Mouse (Mus musculus) intestine, embryonic 14.5 days (tissue): ENCODE data around the gene Slc35e3. TPM values are rescaled to one million over a fixed set of nuclear protein-coding genes. Genes with fewer than 3 reads are reported as not detected.
"Not testable (repeated sequence)": the region's sequence is repeated elsewhere in the genome, so short reads cannot be mapped to it uniquely, and the experiment has no call there.

ENCODE experiments used
- ATAC-seq: fragments of 200-750 bp; cut with Nextera tagmentation; replicated peaks from 2 replicates; pipeline ENCODE4 v1.8.0; 2017; ENCODE audit warnings: low read depth, moderate number of reproducible peaks, moderate TSS enrichment, moderate library complexity; ENCODE audit not compliant: low FRiP score, low TSS enrichment
- DNase-seq: peaks from one replicate; pipeline ENCODE4 v3.0.0-alpha.2; 2018; ENCODE audit warnings: low spot score
- H3K27ac ChIP-seq: fragments of 300-500 bp; sonication (generic); 2 replicates; pipeline ENCODE4 v1.5.1; 2014; ENCODE audit warnings: low read depth, mild to moderate bottlenecking, control low read depth
- H3K27me3 ChIP-seq: fragments of 300-500 bp; sonication (generic); replicated peaks from 2 replicates; pipeline ENCODE4 v1.6.1; 2014; ENCODE audit warnings: low read length, control low read depth; ENCODE audit not compliant: control insufficient read depth, insufficient read depth
- H3K36me3 ChIP-seq: fragments of 300-500 bp; sonication (generic); 2 replicates; pipeline ENCODE4 v1.6.1; 2014; ENCODE audit warnings: low read length, control low read depth; ENCODE audit not compliant: control insufficient read depth, insufficient read depth
- H3K4me1 ChIP-seq: fragments of 300-500 bp; sonication (generic); replicated peaks from 2 replicates; pipeline ENCODE4 v1.6.1; 2014; ENCODE audit warnings: low read length, control low read depth, mixed read lengths; ENCODE audit not compliant: control insufficient read depth, insufficient read depth
- H3K4me2 ChIP-seq: fragments of 300-500 bp; sonication (generic); 2 replicates; pipeline ENCODE4 v1.6.1; 2014; ENCODE audit warnings: low read length
- H3K4me3 ChIP-seq: fragments of 300-500 bp; sonication (generic); 2 replicates; pipeline ENCODE4 v1.5.1; 2014; ENCODE audit warnings: low read depth, low read length, control low read depth, mixed read lengths
- H3K9ac ChIP-seq: fragments of 300-500 bp; sonication (generic); 2 replicates; pipeline ENCODE4 v1.6.1; 2014; ENCODE audit warnings: mild to moderate bottlenecking, low read length
- H3K9me3 ChIP-seq: fragments of 300-500 bp; sonication (generic); 2 replicates; pipeline ENCODE4 v1.6.1; 2016; ENCODE audit warnings: low read length, control low read depth; ENCODE audit not compliant: control insufficient read depth
- WGBS: fragments of 180-500 bp; shearing (Covaris S2); extraction: QIAGEN DNeasy Blood & Tissue Kit; methylation state at CpG from one replicate; pipeline ENCODE4 v1.1.7; 2014; 5-methylcytosine and 5-hydroxymethylcytosine counted together
- polyA plus RNA-seq: library from polyadenylated mRNA; unstranded; fragments of >200 nt; fragmentation: Nextera tagmentation; extraction: Ambion mirVana; gene quantifications from 2 replicates; pipeline ENCODE4 v1.2.1, GENCODE M21; 2014

Slc35e3 gene
- polyA plus RNA-seq, 1 experiment from 2014 or later = 10.8 TPM

DNA sequence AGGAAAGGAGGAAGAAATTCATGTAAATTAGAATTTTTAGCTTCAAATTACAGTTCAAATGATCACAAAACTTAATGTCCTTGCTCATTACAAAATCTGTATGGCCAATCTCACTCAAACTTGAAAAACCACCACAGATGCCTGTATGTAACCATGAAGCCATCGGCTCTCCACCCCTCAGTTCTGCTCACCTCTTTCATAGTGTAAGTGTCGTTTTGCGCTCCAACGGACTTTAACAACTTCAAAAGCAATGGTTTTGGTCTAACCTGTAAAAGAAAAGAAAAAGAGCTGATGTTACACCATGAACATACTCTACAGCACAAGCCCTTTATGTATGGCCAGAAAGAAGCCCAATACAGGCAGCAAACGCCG is 41.2 kb downstream of the Slc35e3 start:
- Histone ChIP-seq H3K4me1 (peaks cover 10% of the 10 kb centered on the region), H3K27me3 (no peaks in the 10 kb centered on the region), H3K4me2 (no peak overlapping the region), H3K27ac (no peak overlapping the region), H3K36me3 (peaks cover 85% of the 10 kb centered on the region), H3K9ac (no peak overlapping the region), H3K4me3 (no peak overlapping the region), H3K9me3 (no peaks in the 10 kb centered on the region)
- no peak for DNase-seq
- WGBS = 98% methylated on average over 6 of the region's 6 CpGs
- no peak for ATAC-seq

DNA sequence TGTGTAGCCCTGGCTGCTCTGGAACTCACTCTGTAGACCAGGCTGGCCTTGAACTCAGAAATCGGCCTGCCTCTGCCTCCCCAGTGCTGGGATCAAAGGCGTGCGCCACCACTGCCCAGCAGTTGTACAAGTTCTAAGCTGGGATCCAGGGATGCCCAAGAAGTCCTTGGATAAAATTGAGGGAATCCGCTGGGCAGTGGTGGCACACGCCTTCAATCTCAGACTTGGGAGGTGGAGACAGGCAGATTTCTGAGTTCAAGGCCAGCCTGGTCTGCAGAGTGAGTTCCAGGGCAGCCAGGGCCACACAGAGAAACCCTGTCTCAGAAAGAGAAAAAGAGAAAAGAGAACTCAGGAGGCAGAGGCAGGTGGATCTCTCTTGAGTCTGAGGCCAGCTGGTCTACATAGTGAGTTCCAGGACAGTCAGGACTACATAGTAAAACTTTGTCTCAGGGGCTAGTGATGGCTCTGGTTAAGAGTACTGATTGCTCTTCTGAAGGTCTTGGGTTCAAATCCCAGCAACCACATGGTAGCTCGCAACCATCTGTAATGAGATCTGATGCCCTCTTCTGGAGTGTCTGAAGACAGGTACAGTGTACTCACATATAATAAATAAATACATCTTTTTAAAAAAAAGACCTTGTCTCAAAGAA is 41.7 kb downstream of the Slc35e3 start:
- DNase-seq, H3K4me3 ChIP-seq, H3K9ac ChIP-seq, ATAC-seq, H3K4me2 ChIP-seq, H3K9me3 ChIP-seq, H3K4me1 ChIP-seq, H3K27me3 ChIP-seq, H3K27ac ChIP-seq: not testable (repeated sequence)
- WGBS = 97% methylated on average over 6 of the region's 6 CpGs
- peaks cover 90% of the 10 kb centered on the region for H3K36me3 ChIP-seq

DNA sequence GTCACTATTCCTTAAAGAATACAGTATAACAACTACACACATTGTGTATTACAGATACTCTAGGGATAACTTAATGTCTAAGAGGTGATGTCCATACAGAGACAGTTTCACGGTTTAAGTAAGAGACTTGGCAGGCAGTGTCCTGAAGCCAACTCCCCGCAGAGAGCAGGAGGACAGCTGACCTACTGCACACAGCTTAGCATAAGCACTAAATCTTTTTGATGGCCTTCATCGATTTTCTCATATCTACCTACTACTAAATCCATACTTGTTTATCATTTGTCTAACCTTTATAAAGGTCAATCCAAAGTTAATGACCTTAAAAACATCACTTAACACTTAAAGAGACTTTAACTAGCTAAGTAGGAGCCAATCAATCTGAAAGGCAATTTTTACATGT is 42.7 kb downstream of the Slc35e3 start:
- ATAC-seq (no peak), DNase-seq (no peak)
- Histone ChIP-seq H3K27ac (no peak overlapping the region), H3K9ac (no peak overlapping the region), H3K4me2 (no peak overlapping the region), H3K4me3 (no peak overlapping the region), H3K9me3 (no peaks in the 10 kb centered on the region), H3K27me3 (no peaks in the 10 kb centered on the region), H3K36me3 (peaks cover 96% of the 10 kb centered on the region), H3K4me1 (no peaks in the 10 kb centered on the region)
- WGBS = 78% methylated on average over 3 of the region's 3 CpGs

DNA sequence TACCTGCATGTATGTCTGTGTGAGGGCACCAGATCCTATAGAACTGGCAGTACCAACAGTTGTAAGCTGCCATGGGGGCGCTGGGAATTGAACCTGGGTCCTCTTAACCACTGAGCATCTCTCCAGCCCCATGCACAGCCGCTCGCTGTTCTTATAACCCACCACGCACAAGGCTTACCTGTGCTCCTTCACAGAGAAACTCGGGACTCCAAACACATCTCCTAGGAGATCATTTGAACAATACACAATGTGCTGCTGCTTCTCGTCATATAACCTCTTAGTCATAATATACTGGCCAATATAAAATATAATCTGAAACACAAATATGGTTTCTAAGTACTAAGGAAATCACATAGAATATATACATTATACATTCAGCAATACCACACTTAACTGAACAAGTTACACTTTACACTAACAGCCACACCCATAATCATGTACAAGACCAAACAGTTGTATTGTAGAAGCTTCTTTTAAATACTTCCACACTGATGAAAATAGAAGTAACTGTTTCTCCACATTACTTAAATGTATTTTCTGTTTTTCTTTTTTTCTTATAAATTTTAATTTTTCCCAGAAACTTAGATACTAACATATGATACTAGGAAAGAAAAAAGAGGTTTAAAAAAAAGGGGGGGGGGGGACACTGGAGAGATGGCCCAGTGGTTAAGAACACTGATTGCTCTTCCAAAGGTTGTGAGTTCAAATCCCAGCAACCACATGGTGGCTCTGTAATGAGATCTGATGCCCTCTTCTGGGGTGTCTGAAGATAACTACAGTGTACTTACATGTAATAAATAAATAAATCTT is 43.9 kb downstream of the Slc35e3 start:
- no peaks in the 10 kb centered on the region for H3K27me3 ChIP-seq
- H3K4me1 ChIP-seq = no peaks in the 10 kb centered on the region
- WGBS = 94% methylated on average over 6 of the region's 6 CpGs
- no peak overlapping the region for H3K4me3 ChIP-seq
- DNase-seq = no peak
- H3K9me3 ChIP-seq = no peaks in the 10 kb centered on the region
- no peak for ATAC-seq
- H3K9ac ChIP-seq = no peak overlapping the region
- H3K4me2 ChIP-seq = no peak overlapping the region
- H3K27ac ChIP-seq = no peak overlapping the region
- peaks cover 99% of the 10 kb centered on the region for H3K36me3 ChIP-seq

DNA sequence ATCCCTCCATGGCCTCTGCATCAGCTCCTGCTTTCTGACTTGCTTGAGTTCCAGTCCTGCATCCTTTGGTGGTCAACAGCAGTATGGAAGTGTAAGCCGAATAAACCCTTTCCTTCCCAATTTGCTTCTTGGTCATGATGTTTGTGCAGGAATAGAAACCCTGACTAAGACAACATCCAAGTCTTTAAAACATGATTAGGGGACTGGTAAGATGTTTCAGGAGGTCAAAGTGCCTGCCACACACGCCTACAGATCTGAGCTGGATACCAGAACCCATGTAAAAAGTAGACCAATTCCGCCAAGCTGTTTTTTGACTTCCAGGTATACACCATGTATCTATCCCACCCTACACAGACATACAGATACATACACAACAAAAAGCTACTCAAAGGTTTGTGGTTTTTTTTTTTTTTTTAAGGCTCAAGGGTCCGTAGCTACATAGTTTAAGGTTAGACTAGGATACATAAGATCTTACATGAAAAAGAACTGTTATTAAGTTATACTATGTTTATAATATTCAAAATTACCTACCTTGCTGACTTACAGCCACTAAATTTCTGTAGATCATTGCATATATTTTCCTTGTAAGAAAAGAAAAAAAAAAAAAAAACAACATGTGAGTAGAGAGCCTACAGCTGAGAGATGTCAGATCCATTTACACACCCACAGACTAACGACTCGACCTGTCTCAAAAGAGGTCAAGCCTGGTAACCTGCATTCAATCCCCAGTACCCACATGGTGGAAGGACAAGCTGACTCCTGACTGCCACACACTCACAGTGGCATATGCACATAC is 44.9 kb downstream of the Slc35e3 start:
- ATAC-seq (no peak), DNase-seq (no peak)
- H3K4me2 ChIP-seq = no peak overlapping the region
- no peak overlapping the region for H3K9ac ChIP-seq
- no peaks in the 10 kb centered on the region for H3K27me3 ChIP-seq
- H3K4me1 ChIP-seq = no peaks in the 10 kb centered on the region
- 92% methylated on average over 6 of the region's 6 CpGs for WGBS
- H3K36me3 ChIP-seq = peaks cover 99% of the 10 kb centered on the region
- no peaks in the 10 kb centered on the region for H3K9me3 ChIP-seq
- no peak overlapping the region for H3K27ac ChIP-seq
- H3K4me3 ChIP-seq = no peak overlapping the region

DNA sequence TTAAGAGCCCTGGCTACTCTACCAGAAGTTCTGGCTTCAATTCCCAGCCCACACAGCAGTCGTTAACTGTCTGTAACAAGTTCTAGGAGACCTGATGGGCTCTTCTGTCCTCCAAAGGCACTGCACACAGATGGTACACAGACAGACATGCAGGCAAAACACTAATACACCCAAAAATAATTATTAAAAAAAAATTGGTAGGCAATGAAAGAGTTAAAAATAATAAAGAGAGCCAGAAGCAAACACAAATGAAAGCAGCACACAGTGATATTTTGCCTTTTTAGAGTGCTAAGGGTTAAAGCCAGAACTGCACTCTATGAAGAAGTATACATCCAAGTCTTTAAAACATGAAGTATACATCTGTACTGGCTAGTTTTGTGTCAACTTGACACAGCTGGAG is 45.7 kb downstream of the Slc35e3 start:
- peak; percentile 41 for DNase-seq
- Histone ChIP-seq H3K27me3 (no peaks in the 10 kb centered on the region), H3K9ac (no peak overlapping the region), H3K27ac (no peak overlapping the region), H3K4me3 (no peak overlapping the region), H3K9me3 (no peaks in the 10 kb centered on the region), H3K4me1 (no peaks in the 10 kb centered on the region), H3K4me2 (no peak overlapping the region), H3K36me3 (peaks cover 99% of the 10 kb centered on the region)
- no peak for ATAC-seq
- 96% methylated on average over 1 of the region's 1 CpGs for WGBS

DNA sequence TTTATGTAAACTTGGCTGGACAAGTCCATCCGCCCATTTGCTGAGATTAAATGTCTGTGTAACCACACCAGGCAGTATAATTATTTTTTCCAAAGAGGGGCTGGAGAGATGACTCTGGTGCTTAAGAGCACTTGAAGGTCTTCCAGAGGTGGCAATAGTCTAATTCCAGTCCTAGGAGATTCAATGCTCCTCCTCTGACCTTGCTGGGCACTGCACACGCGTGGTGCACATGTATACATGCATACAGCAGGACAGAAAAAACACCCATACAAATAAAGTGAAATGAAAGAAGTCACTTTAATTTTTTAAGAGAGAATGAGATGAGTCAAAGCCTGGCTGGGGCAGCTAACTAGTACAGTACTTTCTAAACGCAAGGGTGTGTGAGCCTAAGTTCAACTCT is 46.3 kb downstream of the Slc35e3 start:
- Histone ChIP-seq H3K27me3 (no peaks in the 10 kb centered on the region), H3K9ac (no peak overlapping the region), H3K36me3 (peaks cover 99% of the 10 kb centered on the region), H3K4me1 (no peaks in the 10 kb centered on the region), H3K27ac (no peak overlapping the region), H3K4me3 (no peak overlapping the region), H3K9me3 (no peaks in the 10 kb centered on the region), H3K4me2 (no peak overlapping the region)
- no peak for DNase-seq
- WGBS = 94% methylated on average over 4 of the region's 4 CpGs
- no peak for ATAC-seq

DNA sequence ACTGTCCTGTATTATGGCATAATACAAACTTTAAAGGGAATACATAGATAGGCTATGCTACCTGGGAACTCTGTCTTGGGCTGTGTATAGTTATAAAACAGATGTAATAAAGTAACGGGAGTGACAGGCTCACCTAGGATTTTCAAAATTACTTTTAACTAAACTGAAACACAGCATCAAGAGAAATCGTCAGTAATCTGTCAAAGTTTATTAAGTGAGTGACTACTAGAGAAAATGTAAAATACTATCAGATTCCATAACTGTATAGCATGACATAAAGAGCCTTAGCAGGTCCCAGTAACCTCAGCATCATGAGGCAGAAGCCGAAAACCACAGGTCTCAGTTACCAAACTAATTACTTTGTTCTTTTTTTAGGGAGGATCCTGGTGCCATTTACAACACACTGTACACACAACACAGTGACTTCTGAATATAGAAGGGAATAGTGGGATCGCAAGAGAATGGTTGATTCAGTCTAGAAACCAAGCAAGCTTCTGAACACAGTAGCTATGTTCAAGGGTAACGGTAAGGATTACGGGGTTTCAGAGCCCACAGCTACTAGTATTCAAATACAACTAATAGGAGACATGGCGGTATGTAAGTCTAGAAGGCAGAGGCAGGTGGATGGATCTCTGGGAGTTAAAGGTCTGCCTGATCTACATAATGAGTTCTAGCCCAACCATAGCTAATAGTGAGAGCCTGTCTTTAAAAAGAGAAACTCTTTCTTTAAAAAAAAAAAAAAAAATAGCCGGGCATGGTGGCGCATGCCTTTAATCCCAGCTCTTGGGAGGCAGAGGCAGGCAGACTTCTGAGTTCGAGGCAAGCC is 47.6 kb downstream of the Slc35e3 start:
- Histone ChIP-seq H3K27ac (no peak overlapping the region), H3K9me3 (no peaks in the 10 kb centered on the region), H3K4me2 (no peak overlapping the region), H3K4me1 (no peaks in the 10 kb centered on the region), H3K36me3 (peaks cover 97% of the 10 kb centered on the region), H3K27me3 (no peaks in the 10 kb centered on the region), H3K9ac (no peak overlapping the region), H3K4me3 (no peak overlapping the region)
- ATAC-seq = no peak
- WGBS = 96% methylated on average over 10 of the region's 10 CpGs
- no peak for DNase-seq
